Mouse (Mus musculus): ENCODE results near the gene Npnt. TPM values are rescaled to one million over a fixed set of nuclear protein-coding genes. Genes with fewer than 3 reads are reported as not detected.
A peak's percentile ranks its signal among the peaks of the same experiment; 100 is the strongest.

Npnt gene
- polyA plus RNA-seq (2015; fragmentation: Nextera tagmentation; extraction: Ambion mirVana) = 41.6 and 49.5 TPM in 2 replicates

- peak; percentile 67 for ATAC-seq (ENCODE audit: insufficient number of reproducible peaks, low FRiP score, low TSS enrichment, low read depth)
- Histone ChIP-seq H3K9me3 (no peaks in the 10 kb centered on the region), H3K4me1 (peaks cover 18% of the 10 kb centered on the region), H3K4me2 (peak within 1 kb of the TSS; percentile 98), H3K36me3 (no peaks in the 10 kb centered on the region), H3K9ac (peak within 1 kb of the TSS; percentile 65), H3K4me3 (peak within 1 kb of the TSS; percentile 70), H3K27ac (peak within 1 kb of the TSS; percentile 50; the same call in 1 of the 2 replicates), H3K27me3 (peaks cover 13% of the 10 kb centered on the region; the same call in 1 of the 2 replicates)
- WGBS = under 1% methylated on average over 60 of the region's 82 CpGs
Observed at GRCm38 (mm10) chr3:132949791-132950528, at the start of gene Npnt. Gene Npnt (minus strand): TSS chr3:132950291.

DNA sequence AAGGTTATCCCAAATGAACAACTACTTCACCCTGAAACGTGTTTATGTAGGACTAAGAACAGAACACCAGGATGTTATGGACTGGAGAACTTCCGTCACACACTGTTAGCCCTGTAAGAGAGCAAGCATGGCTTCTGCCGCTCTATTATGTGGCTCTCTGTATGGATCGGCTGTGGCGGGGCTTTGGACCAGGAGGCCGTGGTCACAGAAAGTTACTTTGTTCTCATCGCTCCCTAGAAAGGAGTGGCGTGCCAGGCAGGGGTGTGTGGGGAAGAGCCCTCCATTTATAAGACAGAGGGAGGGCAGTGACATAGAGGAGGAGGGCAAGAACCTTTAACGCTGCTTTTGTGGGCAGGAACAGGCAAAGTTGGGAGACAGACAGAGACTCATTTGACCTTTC, 46.2 kb upstream of the Npnt start:
- 88% methylated on average over 9 of the region's 9 CpGs for WGBS
- Histone ChIP-seq H3K27ac (no peak overlapping the region), H3K4me1 (no peaks in the 10 kb centered on the region), H3K27me3 (no peaks in the 10 kb centered on the region), H3K9ac (no peak overlapping the region), H3K9me3 (no peaks in the 10 kb centered on the region), H3K4me3 (no peak overlapping the region), H3K4me2 (no peak overlapping the region), H3K36me3 (0 out of 2 replicates have a peak, but pooled peaks cover 4% of the 10 kb centered on the region)
- no peak for ATAC-seq (ENCODE audit: insufficient number of reproducible peaks, low FRiP score, low TSS enrichment, low read depth)

- H3K4me3 ChIP-seq = no peak overlapping the region
- WGBS = 86% methylated on average over 3 of the region's 3 CpGs
- no peak overlapping the region for H3K9ac ChIP-seq
- H3K4me1 ChIP-seq = no peaks in the 10 kb centered on the region
- no peak overlapping the region for H3K27ac ChIP-seq
- no peaks in the 10 kb centered on the region for H3K27me3 ChIP-seq
- 0 out of 2 replicates have a peak, but pooled peaks cover 4% of the 10 kb centered on the region for H3K36me3 ChIP-seq
- H3K4me2 ChIP-seq = no peak overlapping the region
- no peak for ATAC-seq (ENCODE audit: insufficient number of reproducible peaks, low FRiP score, low TSS enrichment, low read depth)
- H3K9me3 ChIP-seq = no peaks in the 10 kb centered on the region
Observed at GRCm38 (mm10) chr3:132995904-132996267, 45.8 kb upstream of the Npnt start.

DNA sequence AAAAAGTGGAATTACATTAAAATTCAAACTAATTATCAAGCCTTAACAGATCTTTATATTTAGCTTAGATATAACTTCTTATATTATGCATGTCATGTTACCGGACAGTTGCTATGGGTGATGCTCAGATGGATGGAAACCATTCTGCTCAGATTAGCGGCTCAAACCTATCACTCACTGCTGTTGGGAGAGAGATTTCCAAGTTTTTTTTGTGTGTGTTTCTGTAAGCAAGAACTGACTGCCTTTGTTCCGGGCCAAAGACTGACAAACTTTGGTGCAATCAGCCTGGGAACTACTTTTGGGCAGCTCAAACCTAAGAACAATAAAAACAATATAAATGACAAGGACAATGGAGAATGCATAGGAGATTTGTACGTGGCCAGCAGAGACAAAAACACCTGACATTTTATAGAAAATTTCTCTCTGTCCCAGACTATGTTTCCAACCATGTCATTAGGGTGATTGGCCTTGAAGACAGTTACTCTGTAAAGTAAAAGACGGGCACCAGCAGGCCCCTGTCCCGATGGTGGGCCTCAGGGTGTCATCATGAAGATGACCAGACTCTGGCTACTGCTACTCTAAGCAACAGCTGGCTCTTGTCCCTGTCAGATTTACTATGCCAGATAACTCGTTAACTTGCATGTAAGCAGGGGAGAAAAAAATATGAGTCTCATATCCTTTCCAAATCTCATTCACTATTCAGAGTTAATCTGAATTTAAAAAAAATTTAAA, 45.2 kb upstream of the Npnt start:
- Histone ChIP-seq H3K36me3 (0 out of 2 replicates have a peak, but pooled peaks cover 4% of the 10 kb centered on the region), H3K4me2 (no peak overlapping the region), H3K9ac (no peak overlapping the region), H3K4me3 (no peak overlapping the region), H3K27ac (no peak overlapping the region), H3K27me3 (no peaks in the 10 kb centered on the region), H3K4me1 (no peaks in the 10 kb centered on the region), H3K9me3 (no peaks in the 10 kb centered on the region)
- 84% methylated on average over 7 of the region's 7 CpGs for WGBS
- no peak for ATAC-seq (ENCODE audit: insufficient number of reproducible peaks, low FRiP score, low TSS enrichment, low read depth)

DNA sequence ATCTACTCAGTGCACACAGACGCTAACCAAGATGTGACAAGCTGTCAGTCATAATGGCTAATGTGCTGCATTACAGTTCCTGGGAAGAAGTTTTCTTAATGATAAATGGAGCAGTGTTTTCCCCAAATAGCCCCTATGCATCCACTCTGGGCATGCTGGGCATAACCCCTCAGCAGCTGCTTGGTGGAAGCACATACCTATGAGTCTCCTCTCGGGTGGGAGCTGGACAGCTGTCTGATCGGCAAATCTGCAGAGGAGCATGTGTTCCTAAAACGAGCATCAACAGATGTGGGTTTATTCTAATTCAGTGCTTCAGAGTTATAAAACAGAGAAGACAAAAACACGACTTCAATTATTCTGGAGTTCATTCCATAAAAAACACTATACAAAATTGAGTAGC, 36.1 kb upstream of the Npnt start:
- 0 out of 2 replicates have a peak, but pooled peaks cover 5% of the 10 kb centered on the region for H3K36me3 ChIP-seq
- H3K4me1 ChIP-seq = peaks cover 10% of the 10 kb centered on the region; the same call in 1 of the 2 replicates
- ATAC-seq (ENCODE audit: insufficient number of reproducible peaks, low FRiP score, low TSS enrichment, low read depth) = no peak

DNA sequence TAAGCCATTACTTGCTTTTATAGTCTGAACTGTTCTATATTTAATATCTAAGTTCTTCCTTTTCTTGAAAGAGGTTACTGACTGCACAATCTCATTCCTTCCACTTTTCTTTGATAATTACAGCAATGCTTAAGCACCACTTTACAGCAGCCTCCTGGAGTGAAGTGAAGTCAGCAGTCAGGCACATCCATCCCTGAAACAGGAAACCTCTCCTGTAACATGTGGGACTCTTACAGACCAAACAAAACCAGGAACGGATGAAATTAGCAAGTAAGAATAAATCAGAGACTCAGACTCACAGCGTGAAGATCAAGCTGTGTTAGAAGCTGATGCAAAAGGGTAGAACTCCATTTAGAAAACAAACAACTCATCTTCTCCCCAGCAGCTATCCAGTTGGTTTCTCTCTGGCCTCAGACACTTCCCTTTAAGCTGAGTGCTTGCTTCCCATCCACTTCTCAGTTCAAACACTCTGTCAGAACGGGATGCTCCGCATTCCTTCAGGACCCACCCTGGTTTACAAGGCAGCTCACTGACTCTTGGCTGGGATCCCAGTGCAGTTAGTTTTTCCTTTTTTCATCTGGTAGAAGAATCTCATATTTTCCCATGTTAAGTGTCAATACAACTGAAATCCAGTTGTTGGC, 33.9 kb upstream of the Npnt start:
- H3K9me3 ChIP-seq = no peaks in the 10 kb centered on the region
- no peaks in the 10 kb centered on the region for H3K27me3 ChIP-seq
- peaks cover 10% of the 10 kb centered on the region; the same call in 1 of the 2 replicates for H3K4me1 ChIP-seq
- 0 out of 2 replicates have a peak, but pooled peaks cover 13% of the 10 kb centered on the region for H3K36me3 ChIP-seq
- no peak overlapping the region for H3K4me3 ChIP-seq
- H3K27ac ChIP-seq = peak overlapping the region; percentile 73
- no peak overlapping the region for H3K9ac ChIP-seq
- ATAC-seq (ENCODE audit: insufficient number of reproducible peaks, low FRiP score, low TSS enrichment, low read depth) = 0 out of 2 replicates have a peak, but pooled peaks have one; percentile 63
- 12% methylated on average over 4 of the region's 4 CpGs for WGBS
- H3K4me2 ChIP-seq = no peak overlapping the region

More for the DNA sequence above, 36.1 kb upstream of the Npnt start:
- WGBS = 71% methylated on average over 5 of the region's 5 CpGs
- no peak overlapping the region for H3K9ac ChIP-seq
- no peak overlapping the region for H3K4me3 ChIP-seq
- no peak overlapping the region for H3K4me2 ChIP-seq
- no peak overlapping the region for H3K27ac ChIP-seq
- H3K9me3 ChIP-seq = no peaks in the 10 kb centered on the region
- H3K27me3 ChIP-seq = no peaks in the 10 kb centered on the region

DNA sequence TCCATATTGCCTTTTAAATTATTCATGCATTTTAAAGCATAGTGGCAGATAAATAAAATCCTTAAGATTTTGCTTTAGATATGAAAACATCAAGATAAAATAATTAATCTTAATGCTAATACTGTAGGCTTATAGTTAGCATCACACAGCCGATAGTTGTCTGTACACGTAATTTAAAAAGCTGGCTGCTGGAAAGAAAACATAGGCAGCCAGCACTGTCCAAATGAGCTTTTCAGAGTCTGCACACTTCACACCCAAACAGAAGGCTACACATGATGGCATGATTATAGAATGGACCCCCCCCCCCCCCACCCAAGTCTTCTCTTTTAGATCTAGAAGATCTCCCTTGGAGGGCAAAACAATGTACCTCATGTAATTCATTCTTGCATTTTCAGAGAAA, 31.9 kb upstream of the Npnt start:
- Histone ChIP-seq H3K4me3 (no peak overlapping the region), H3K27ac (no peak overlapping the region), H3K4me1 (peaks cover 10% of the 10 kb centered on the region; the same call in 1 of the 2 replicates), H3K36me3 (0 out of 2 replicates have a peak, but pooled peaks cover 11% of the 10 kb centered on the region), H3K9me3 (no peaks in the 10 kb centered on the region), H3K4me2 (no peak overlapping the region), H3K9ac (no peak overlapping the region), H3K27me3 (no peaks in the 10 kb centered on the region)
- no peak for ATAC-seq (ENCODE audit: insufficient number of reproducible peaks, low FRiP score, low TSS enrichment, low read depth)
- 93% methylated on average over 2 of the region's 2 CpGs for WGBS

DNA sequence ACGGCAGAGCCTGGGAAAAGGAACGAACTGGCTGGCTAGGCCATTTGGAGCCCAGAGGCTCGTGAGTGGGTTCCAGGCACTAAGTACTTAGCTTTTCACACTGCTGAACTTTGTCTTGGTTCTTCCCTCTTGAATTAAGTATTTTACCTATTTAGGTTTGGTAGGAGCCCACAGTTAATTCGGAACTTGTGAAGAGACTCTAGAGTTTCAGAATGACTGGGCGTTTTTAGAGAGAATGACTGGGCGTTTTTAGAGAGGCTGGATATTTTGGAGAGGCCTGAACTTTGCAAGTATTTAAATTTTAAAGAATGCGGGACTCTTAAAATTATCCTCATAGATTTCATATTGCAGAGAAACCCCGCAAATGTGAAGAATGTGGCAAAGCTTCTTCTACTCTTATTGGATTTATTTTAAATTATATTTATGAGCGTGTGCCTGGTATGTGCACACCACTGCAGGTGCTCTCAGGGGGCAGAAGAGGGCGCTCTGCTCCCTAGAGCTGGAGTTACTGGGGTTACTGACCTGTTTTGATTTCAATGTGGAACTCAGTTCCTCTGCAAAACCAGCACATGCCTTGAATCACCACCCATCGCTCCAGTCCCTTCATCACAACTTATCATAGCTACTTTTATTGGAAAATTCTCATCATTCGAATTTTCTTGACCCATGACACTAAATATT, 29.8 kb upstream of the Npnt start:
- no peaks in the 10 kb centered on the region for H3K27me3 ChIP-seq
- no peak overlapping the region for H3K27ac ChIP-seq
- H3K9me3 ChIP-seq = no peaks in the 10 kb centered on the region
- 88% methylated on average over 12 of the region's 12 CpGs for WGBS
- 0 out of 2 replicates have a peak, but pooled peaks cover 11% of the 10 kb centered on the region for H3K36me3 ChIP-seq
- ATAC-seq (ENCODE audit: insufficient number of reproducible peaks, low FRiP score, low TSS enrichment, low read depth) = no peak
- H3K4me1 ChIP-seq = peaks cover 10% of the 10 kb centered on the region; the same call in 1 of the 2 replicates
- H3K4me2 ChIP-seq = no peak overlapping the region
- no peak overlapping the region for H3K4me3 ChIP-seq
- H3K9ac ChIP-seq = no peak overlapping the region

GRCm38 (mm10) chr3:132966255-132966654, 16.2 kb upstream of the Npnt start:
- Histone ChIP-seq H3K27me3 (no peaks in the 10 kb centered on the region), H3K9me3 (no peaks in the 10 kb centered on the region), H3K4me1 (no peaks in the 10 kb centered on the region), H3K27ac (no peak overlapping the region), H3K36me3 (no peaks in the 10 kb centered on the region), H3K4me3 (no peak overlapping the region), H3K9ac (no peak overlapping the region), H3K4me2 (no peak overlapping the region)
- ATAC-seq (ENCODE audit: insufficient number of reproducible peaks, low FRiP score, low TSS enrichment, low read depth) = no peak
- 71% methylated on average over 5 of the region's 5 CpGs for WGBS

DNA sequence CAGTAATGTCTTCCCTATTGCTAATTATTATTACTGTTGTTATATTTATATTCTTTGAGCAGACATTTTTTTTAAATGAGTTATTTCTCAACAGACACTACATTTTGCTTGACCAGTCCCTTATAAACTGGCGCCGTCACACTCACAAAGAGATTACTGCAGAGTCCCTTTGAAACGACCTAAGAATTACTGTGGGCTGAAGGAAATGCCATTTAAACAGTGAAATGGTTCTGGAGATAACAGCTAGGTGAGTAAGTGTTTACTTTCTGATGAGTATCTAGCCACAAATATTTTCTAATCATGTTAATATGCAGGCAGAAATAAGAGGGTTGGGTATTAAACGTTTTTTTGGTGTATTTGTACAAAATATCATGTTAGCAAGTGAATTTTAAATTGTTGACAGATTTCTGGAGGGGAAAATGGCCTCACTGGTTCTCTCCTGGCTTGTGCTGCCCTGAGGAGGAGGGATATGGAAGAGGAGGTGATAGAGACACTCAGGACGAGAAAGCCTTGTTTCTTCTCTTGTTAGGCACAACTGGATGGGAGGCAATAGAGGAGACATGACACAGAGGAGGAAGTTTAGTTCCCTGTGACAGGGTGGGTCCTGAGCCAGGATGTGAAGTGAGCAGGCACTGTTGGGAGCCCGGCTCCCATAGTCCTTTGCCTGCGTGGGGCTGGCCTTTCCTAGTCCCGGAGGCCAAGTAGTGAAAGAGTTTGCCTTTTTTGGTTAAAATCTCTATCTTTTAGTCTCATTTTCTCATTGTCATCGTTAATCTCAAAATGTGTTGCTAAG, 14.8 kb upstream of the Npnt start:
- Histone ChIP-seq H3K4me1 (no peaks in the 10 kb centered on the region), H3K36me3 (no peaks in the 10 kb centered on the region), H3K27ac (no peak overlapping the region), H3K4me3 (no peak overlapping the region), H3K27me3 (no peaks in the 10 kb centered on the region), H3K9ac (no peak overlapping the region), H3K4me2 (no peak overlapping the region), H3K9me3 (no peaks in the 10 kb centered on the region)
- no peak for ATAC-seq (ENCODE audit: insufficient number of reproducible peaks, low FRiP score, low TSS enrichment, low read depth)
- 69% methylated on average over 9 of the region's 9 CpGs for WGBS

Data from limb, embryonic 15.5 days (tissue).